Mouse (Mus musculus): ENCODE measurements around the gene Elf5.
A peak's percentile ranks its signal among the peaks of the same experiment; 100 is the strongest.

Elf5 gene

GRCm38 (mm10) chr2:103436534-103436933, 25.0 kb downstream of the Elf5 start:
- DNase-seq, result no peak

DNA sequence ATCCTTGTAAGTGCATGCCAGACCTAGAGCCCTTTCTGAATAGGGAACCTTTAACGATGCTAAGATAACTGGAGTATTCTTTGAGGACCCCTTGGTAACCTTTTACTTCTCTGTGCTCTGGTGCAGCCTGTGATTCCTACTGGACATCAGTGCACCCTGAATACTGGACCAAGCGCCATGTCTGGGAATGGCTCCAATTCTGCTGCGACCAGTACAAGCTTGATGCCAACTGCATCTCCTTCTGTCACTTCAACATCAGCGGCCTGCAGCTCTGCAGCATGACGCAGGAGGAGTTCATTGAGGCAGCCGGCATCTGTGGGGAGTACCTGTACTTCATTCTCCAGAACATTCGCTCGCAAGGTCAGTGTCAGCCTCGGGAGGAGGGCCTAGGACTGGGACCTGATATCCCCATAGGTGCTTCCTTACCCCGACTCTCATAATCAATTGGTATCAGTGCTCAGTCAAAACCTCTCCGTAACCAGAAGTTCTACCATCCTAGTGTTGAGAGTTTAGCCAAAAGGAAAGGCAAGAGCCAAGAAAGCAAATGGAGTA, 27.7 kb downstream of the Elf5 start:
- DNase-seq, result peak; percentile 68 to 74

DNA sequence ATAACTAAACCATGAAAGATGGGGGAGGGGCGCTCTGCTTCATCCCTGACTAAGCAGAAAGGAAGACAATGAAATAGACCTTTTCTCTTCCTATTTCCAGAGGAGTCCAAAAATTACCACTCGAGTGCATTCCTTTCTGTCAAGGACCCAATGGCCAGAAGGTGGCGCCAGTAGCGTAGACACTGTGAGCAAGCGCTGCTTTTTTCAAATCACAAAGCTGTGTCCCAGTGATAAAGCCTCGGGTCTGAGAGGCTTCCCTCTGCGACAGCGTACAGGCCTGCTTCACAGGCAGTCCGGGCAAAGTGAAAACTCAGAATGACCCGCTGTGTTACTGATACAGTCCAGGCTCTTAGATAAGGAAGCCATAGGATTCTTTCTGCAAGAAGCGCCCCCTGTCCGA, 28.2 kb downstream of the Elf5 start:
- DNase-seq, result peak; percentile 82 to 92

DNA sequence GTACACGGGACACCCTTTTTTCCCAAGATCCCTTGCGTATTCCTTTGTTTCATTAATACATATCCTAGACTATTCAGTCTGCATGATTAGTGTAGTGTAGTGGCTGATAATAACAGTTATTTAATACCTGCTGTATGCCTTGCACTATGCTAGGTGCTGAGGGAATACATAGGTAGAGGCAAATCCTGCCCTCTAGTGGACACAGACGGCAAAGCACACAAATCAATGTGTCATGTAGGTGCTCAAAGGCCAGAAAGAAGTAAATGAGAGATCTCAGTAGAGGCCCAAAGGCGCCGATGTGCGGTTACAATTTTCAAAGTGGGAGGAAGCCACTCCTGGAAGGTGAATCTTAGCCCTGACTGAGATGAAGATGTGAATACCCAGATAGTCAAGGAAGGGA, 34.3 kb downstream of the Elf5 start:
- peak; percentile 62 to 77 for DNase-seq

- no peak for DNase-seq
Observed at GRCm38 (mm10) chr2:103446326-103446725, 34.8 kb downstream of the Elf5 start.

DNA sequence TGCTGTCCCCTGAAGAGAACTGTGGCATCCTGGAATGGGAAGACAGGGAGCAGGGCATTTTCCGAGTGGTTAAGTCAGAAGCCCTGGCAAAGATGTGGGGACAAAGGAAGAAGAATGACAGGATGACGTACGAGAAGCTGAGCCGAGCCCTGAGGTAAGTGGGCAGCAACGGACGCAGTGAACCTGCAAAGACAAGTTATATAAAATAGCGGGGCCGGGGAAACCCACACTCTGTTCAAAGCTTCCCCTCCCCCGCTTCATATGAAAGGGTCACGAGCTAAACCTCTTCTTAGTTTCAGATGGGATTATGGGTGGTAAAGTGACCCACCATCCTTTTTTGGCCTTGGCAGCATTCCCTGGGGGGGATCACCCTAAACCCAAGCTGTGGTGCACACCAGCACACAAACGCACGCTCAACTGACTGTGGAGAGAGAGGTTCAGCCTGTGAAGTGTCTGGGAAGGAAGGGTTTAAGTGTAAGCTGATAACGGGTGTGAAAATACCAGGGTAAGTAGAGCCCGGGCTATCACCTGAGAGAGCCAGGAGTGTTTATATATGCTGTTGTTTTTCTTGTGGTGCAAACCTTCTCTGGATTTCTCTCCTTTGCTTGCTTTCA, 37.6 kb downstream of the Elf5 start:
- no peak for DNase-seq

DNA sequence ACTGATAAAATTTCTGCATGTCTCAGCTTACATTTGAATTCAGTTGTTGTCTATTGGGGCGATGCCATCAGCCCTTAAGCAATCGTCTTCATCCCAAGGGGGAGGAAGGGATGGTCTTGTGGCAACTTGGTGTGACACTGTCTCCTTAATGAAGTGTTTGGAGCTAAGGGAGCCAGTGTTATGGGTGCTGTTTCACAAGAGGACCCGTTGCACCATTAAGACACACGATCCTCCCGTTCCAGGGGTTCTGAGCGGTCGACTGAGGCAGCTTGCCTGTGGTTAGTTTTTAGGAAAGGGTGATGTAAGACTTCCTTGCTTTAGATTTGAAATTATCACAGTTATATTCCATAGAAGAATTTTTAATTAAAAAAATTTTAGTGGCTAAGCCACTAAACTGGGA, 38.3 kb downstream of the Elf5 start:
- no peak for DNase-seq

- no peak for DNase-seq
Observed at GRCm38 (mm10) chr2:103450267-103450666, 38.8 kb downstream of the Elf5 start.

DNA sequence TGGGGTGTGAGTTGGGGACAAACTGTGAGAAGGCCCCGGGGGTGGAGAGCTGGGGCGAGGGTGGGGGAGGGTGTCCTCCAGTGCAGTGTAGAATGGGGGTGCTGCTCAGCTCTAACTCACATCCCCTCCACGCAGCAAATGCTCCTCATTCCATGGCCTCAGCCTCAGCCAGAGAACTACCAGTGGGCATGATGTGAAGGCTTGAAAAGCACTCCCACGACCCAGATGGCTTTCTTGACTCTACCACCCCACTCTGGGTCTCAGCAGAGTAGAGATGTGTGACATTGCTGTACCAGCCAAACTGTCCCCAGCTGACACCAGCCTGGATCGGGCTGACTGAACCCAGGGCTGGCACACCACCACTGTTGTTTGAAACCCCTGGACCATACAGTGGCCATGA, 41.1 kb downstream of the Elf5 start:
- no peak for DNase-seq

DNA sequence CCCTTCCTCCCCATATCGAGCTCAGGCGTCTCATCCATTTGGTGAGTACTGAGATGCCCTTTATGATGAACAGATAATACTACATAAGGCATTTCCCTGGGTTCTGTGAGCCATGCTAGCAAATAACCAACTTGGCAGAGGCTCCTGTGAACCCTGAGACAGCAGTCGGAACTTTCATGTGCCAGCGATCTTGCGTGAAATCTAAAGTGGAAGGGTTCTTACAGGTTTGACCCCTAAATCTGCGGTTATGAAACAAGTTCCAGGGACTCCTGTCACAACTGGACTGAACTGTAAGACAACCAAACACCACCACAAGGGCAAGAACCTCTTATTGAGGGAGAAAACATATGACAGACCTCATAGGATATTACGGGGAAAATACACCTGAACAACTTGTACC, 44.3 kb downstream of the Elf5 start:
- DNase-seq, result no peak

- peak; percentile 94 to 96 for DNase-seq
Observed at GRCm38 (mm10) chr2:103456646-103457045, 45.2 kb downstream of the Elf5 start.

DNA sequence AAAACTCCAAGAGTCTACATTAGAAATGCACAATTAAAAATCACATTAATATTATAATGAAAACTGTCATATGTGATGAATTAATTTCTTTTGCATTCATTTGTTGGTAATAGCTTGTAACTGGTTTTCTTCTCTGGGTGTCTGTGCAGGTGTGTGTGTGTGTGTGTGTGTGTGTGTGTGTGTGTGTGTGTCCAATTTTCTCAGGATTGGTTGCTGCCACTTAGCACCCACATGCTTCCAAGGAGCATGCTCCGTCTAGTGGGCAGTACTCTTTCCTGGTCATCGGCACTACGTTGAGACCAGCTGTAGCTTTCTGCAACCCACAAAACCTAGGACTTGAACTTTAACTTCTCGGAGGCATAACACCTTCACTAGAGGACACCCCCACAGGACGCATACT, 45.6 kb downstream of the Elf5 start:
- no peak for DNase-seq

DNA sequence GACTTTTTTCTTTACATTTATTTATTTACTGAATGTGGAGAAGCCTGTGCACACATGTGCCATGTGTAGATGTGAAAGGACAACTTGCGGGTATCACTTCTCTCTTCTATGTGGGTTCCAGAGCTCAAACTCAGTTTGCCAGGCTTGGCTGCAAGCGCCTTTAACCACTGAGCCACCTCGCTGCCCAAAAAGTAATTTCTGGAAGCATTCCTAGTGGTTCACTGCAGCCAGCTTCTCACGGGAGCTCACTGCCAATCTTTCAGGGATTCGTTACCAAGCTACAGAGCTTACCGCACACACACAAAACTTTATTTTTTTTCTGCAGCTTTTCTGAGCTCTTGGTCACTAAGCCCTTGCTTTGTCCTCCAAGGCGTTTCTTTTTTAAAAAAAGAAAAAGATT, 46.1 kb downstream of the Elf5 start:
- peak in 1 of 2 experiments; percentile 48 for DNase-seq

GRCm38 (mm10) chr2:103459069-103459468, 47.6 kb downstream of the Elf5 start:
- DNase-seq, result no peak

- DNase-seq, result no peak
Observed at GRCm38 (mm10) chr2:103461210-103461609, 49.7 kb downstream of the Elf5 start.

DNA sequence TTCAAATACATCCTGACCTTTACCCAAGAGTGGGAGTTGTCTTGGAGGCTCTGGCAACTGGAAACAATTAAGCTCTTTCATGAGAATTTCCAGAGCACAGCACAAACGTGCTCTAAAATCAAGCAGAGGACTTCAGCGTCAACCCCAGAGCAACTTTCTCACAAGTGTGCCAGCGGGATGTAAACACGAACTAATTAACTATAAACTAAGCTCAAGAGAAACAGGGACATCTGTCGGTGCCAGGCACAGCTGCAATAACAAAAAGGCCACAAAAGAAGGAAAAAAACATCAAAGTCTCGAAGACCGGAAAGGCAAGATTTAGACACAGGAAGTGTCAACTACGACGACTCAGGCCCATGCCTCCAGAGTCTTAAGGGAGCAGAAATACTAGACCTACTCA, 50.3 kb downstream of the Elf5 start:
- no peak for DNase-seq

DNA sequence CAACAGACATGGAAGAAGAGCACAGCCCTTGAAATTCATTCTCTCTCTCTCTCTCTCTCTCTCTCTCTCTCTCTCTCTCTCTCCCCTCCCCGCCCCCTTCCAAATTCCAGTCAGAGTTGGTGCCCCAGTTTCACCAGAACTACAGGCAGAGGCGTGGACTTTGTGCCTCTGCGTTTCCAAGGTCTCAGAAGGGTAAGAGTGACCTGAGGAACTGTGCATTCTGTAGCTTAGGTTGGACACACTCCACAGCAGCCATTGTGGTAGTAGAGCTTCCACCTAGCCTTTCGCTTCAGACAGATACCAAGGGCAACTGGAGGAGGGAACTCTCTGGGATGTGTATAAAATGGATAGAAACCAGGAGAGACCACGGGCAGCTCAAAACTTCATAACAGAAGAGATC, 51.3 kb downstream of the Elf5 start:
- no peak for DNase-seq

DNA sequence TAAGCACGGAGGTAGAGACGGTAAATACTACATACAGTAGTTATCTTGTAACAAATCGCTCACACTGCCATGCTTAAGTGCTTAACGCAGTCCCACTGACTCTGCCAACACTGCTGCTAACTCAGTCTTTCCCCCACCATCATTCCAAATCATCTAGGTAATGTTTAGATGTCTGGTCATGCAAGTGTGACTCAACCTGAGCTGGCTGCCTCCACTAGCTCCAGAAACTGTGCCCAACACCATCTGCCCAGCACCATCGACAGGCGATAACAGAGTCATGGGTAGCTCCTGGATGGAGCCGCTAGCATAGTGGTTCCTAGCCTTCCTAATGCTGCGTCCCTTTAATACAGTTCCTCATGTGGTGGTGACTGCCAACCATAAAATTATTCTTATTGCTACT, 53.0 kb downstream of the Elf5 start:
- no peak for DNase-seq

- DNase-seq, result no peak
Observed at GRCm38 (mm10) chr2:103465429-103465828, 53.9 kb downstream of the Elf5 start.

DNA sequence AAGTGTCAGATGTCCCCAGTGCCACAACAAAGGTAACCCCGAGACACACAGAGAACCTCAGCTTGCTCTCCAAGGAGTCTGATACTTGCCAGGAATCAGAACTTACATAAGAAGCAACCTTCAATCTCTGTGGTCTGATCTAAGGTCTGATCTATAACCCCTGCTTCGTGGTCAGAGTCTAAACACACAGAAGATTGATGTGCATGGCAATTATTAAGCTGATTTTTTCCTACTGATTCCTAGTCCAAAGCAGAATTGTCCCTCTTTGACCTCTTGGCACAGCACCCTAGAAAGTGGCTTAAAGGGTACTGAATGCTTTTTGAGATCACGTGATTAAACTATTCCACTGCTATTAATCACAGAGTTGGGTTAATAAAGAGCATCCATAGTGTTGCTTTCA, 54.8 kb downstream of the Elf5 start:
- DNase-seq, result no peak

GRCm38 (mm10) chr2:103466984-103467588, 55.6 kb downstream of the Elf5 start:
- DNase-seq, result peak; percentile 78 to 82

- no peak for DNase-seq
Observed at GRCm38 (mm10) chr2:103473362-103473761, 61.9 kb downstream of the Elf5 start.

GRCm38 (mm10) chr2:103476180-103476579, 64.7 kb downstream of the Elf5 start:
- no peak for DNase-seq

- DNase-seq, result no peak
Observed at GRCm38 (mm10) chr2:103476657-103477056, 65.2 kb downstream of the Elf5 start.

DNA sequence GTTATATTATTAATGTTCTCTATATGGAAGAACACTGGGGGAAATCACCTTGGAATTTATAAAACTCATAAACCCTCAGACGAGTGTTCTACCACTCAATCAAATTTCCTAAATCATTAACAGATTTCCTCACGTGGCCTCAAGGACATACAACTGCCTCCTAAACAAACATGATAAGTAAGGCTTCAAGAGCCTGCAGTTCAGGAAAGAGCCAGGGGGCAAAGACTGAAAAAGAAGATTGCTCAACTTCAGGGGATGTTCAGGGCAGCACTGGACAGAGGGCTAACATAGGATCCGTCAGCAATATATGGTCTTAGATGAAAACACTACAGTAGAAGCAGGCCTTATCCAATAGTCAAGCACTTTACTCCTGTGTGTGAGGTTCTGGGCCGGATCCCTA, 66.0 kb downstream of the Elf5 start:
- DNase-seq, result no peak
